26 mouse cellular contexts compared by ENCODE assay signal in the genomic region with DNA sequence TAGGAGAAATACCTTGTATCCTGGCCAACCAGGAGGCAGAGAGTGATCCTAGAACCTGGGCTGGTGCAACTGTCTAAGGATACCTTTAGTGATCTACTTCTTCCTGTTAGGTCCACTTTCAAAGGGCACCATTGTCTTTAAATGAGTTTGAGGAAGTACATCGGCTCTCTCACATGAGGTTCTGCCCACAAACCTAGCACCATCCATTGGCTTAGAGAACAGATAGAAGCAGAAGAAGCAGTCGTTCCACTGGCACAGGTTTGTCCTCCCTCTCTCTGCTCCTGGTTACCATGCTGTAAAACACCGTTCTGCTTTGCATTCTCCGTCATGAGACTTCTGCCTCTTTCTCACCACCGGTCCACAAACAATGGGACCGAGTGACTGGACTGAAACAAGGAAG. TPM values are rescaled to one million over a fixed set of nuclear protein-coding genes. Genes with fewer than 3 reads are reported as not detected.
DNase-seq lines count a peak whose midpoint lies in the region; ATAC-seq and TF ChIP-seq lines count a peak whose summit lies in the region.
"Had no signal": no experiment of that assay in that cellular context is flagged by ENCODE, and none has a peak within 500 bp of the region (broad histone marks: within the 10 kb centered on the region; RNA-seq: fewer than 3 reads in every experiment).

No protein-coding gene starts in this region.

- no peak for TF ChIP-seq CTCF in liver, postnatal 0 days (IDR thresholded peaks at IDR 0.05; ENCODE audit: low read depth)

- H3K4me1 ChIP-seq in heart, embryonic 11.5 days (ENCODE audit: control insufficient read depth, insufficient read depth, low read length): no peaks in the 10 kb centered on the region
- no peaks in the 10 kb centered on the region for H3K4me1 ChIP-seq in liver, postnatal 0 days (ENCODE audit: insufficient read depth)
- H3K4me1 ChIP-seq: embryonic facial prominence, embryonic 12.5 days; embryonic facial prominence, embryonic 15.5 days; heart, embryonic 10.5 days; hindbrain, embryonic 10.5 days; hindbrain, embryonic 13.5 days had no signal

- H3K27ac ChIP-seq in heart, embryonic 11.5 days (ENCODE audit: low read depth, low read length): no peak overlapping the region
- no peak overlapping the region for H3K27ac ChIP-seq in liver, postnatal 0 days (ENCODE audit: low read depth)
- H3K27ac ChIP-seq: embryonic facial prominence, embryonic 12.5 days; embryonic facial prominence, embryonic 15.5 days; gastrocnemius, adult 2 months; heart, adult 2 months; heart, embryonic 10.5 days; hindbrain, embryonic 10.5 days; hindbrain, embryonic 13.5 days had no signal

- no peak overlapping the region for H3K9ac ChIP-seq in heart, embryonic 11.5 days (ENCODE audit: low read depth, low read length)
- H3K9ac ChIP-seq in liver, postnatal 0 days (replicated peaks): no peak overlapping the region
- H3K9ac ChIP-seq: embryonic facial prominence, embryonic 12.5 days; embryonic facial prominence, embryonic 15.5 days; forebrain, postnatal 0 days; hindbrain, embryonic 13.5 days had no signal

- no peak for ATAC-seq in heart, embryonic 11.5 days (replicated peaks; ENCODE audit: insufficient number of reproducible peaks, low FRiP score, low TSS enrichment)
- ATAC-seq in hematopoietic stem cell, adult 5-6 weeks (replicated peaks in 1 of 2; ENCODE audit: insufficient read depth in 1 of 2, low FRiP score in 2 of 2, low TSS enrichment in 1 of 2, low read depth in 1 of 2, poor library complexity in 2 of 2, severe bottlenecking in 2 of 2): peak; percentile 42 to 47; a peak in 1 of 4 replicates
- peak; percentile 46 for ATAC-seq in neutrophil, adult 5-6 weeks (ENCODE audit: extremely low read depth, insufficient number of reproducible peaks, low FRiP score, poor library complexity, severe bottlenecking)
- ATAC-seq in liver, postnatal 0 days: no peak
- ATAC-seq: forebrain, embryonic 14.5 days; forebrain, postnatal 0 days; hindbrain, embryonic 16.5 days; inflammation-experienced regulatory T-cells, adult 6 months had no signal

- 75% methylated on average over 6 of the region's 6 CpGs for WGBS in heart, embryonic 11.5 days (ENCODE audit: insufficient replicate concordance)
- WGBS in liver, postnatal 0 days (ENCODE audit: insufficient replicate concordance): 65% methylated on average over 6 of the region's 6 CpGs

- H3K4me2 ChIP-seq in heart, embryonic 11.5 days: no peak overlapping the region
- no peak overlapping the region for H3K4me2 ChIP-seq in liver, postnatal 0 days (ENCODE audit: low read depth, low read length)
- H3K4me2 ChIP-seq: embryonic facial prominence, embryonic 12.5 days; embryonic facial prominence, embryonic 15.5 days; hindbrain, embryonic 13.5 days had no signal

- peak; percentile 51 for DNase-seq in heart, adult 11 months
- DNase-seq in kidney, adult 11 months: no peak
- DNase-seq in liver, postnatal 0 days: no peak
- DNase-seq in embryo, embryonic 10 days (ENCODE audit: low spot score): no peak
- DNase-seq: adrenal gland, adult 2 months; adrenal gland, postnatal 14 days; B cell, adult 2 months; cerebellum, adult 11 months; cerebellum, adult 8-10 months; cerebellum, postnatal 10 days; cerebellum, postnatal 36 days; forebrain, postnatal 0 days; gastrocnemius, adult 2 months; gastrocnemius, postnatal 14 days; heart, adult 2 months had no signal

- no peaks in the 10 kb centered on the region for H3K9me3 ChIP-seq in heart, embryonic 11.5 days (replicated peaks; ENCODE audit: control insufficient read depth, low read length)
- H3K9me3 ChIP-seq in liver, postnatal 0 days (ENCODE audit: low read length): no peaks in the 10 kb centered on the region
- H3K9me3 ChIP-seq: embryonic facial prominence, embryonic 12.5 days; embryonic facial prominence, embryonic 15.5 days; heart, embryonic 10.5 days; hindbrain, embryonic 10.5 days; hindbrain, embryonic 13.5 days had no signal

- no peak overlapping the region for H3K4me3 ChIP-seq in heart, embryonic 11.5 days (ENCODE audit: low read depth, low read length)
- H3K4me3 ChIP-seq in liver, postnatal 0 days (ENCODE audit: low read depth, low read length): no peak overlapping the region
- H3K4me3 ChIP-seq: embryonic facial prominence, embryonic 12.5 days; embryonic facial prominence, embryonic 15.5 days; gastrocnemius, adult 2 months; heart, adult 2 months; heart, embryonic 10.5 days; hindbrain, embryonic 10.5 days; hindbrain, embryonic 13.5 days had no signal

- H3K27me3 ChIP-seq in heart, embryonic 11.5 days (ENCODE audit: control insufficient read depth, insufficient read depth, low read length): no peaks in the 10 kb centered on the region
- H3K27me3 ChIP-seq in liver, postnatal 0 days (ENCODE audit: insufficient read depth, low read length): no peaks in the 10 kb centered on the region
- H3K27me3 ChIP-seq: embryonic facial prominence, embryonic 12.5 days; embryonic facial prominence, embryonic 15.5 days; hindbrain, embryonic 13.5 days had no signal

- TF ChIP-seq EP300 in liver, postnatal 0 days (IDR thresholded peaks at IDR 0.05; ENCODE audit: low read depth): no peak

- no peaks in the 10 kb centered on the region for H3K36me3 ChIP-seq in heart, embryonic 11.5 days (ENCODE audit: control insufficient read depth, insufficient read depth, low read length)
- H3K36me3 ChIP-seq in liver, postnatal 0 days (replicated peaks; ENCODE audit: insufficient read depth, low read length): no peaks in the 10 kb centered on the region
- H3K36me3 ChIP-seq: embryonic facial prominence, embryonic 12.5 days; embryonic facial prominence, embryonic 15.5 days; heart, embryonic 10.5 days; hindbrain, embryonic 10.5 days; hindbrain, embryonic 13.5 days had no signal

RNA-seq across cellular contexts. Expression of a gene that starts 12.8 kb away (rescaled TPM):
- polyA plus RNA-seq in heart, embryonic 11.5 days (2014; fragmentation: Nextera tagmentation; extraction: Ambion mirVana): 2.4 and 2.6 TPM in 2 replicates
- total RNA-seq in hematopoietic stem cell, adult 5-6 weeks (2017): 9.3 and 11.9 TPM in 2 replicates
- total RNA-seq in neutrophil, adult 5-6 weeks (2017): 8.8 and 10.6 TPM in 2 replicates
- 1.1 TPM in 2 replicates for polyA plus RNA-seq in liver, postnatal 0 days (2015; fragmentation: Nextera tagmentation; extraction: Ambion mirVana)
- polyA plus RNA-seq: adrenal gland, adult 2 months had no signal

Comparison
In these comparisons a context has a peak if more than half of its experiments do, and no peak if none do; other contexts are left out.
1. ATAC-seq: peak in hematopoietic stem cell, adult 5-6 weeks (2 of 2) and neutrophil, adult 5-6 weeks (single experiment); none in heart, embryonic 11.5 days (single experiment) and liver, postnatal 0 days (single experiment).